Mouse (Mus musculus): ENCODE measurements around the gene Palm. TPM values are rescaled to one million over a fixed set of nuclear protein-coding genes. Genes with fewer than 3 reads are reported as not detected.

The Palm gene
- total and polyA plus RNA-seq, 2 experiments from 2014 or later, result 156 to 242 TPM

GRCm38 (mm10) chr10:79860079-79860911 lies 66.9 kb downstream of the Palm start:
- H3K4me1 ChIP-seq (ENCODE audit: insufficient read depth, low read length), result peaks cover 33% of the 10 kb centered on the region
- ATAC-seq (no peak), DNase-seq (ENCODE audit: low spot score) (no peak)
- no peak overlapping the region; the same call in 1 of the 2 replicates for H3K27ac ChIP-seq
- peaks cover 50% of the 10 kb centered on the region for H3K36me3 ChIP-seq (ENCODE audit: insufficient read depth, low read length)
- H3K27me3 ChIP-seq (ENCODE audit: insufficient read depth, low read length), result no peaks in the 10 kb centered on the region
- H3K9me3 ChIP-seq (ENCODE audit: low read length), result no peaks in the 10 kb centered on the region
- no peak for TF ChIP-seq CTCF (IDR thresholded peaks at IDR 0.05; ENCODE audit: low read depth)
- no peak overlapping the region for H3K4me2 ChIP-seq (ENCODE audit: low read depth, low read length)
- H3K4me3 ChIP-seq (ENCODE audit: low read length), result no peak overlapping the region
- 91% methylated on average over 26 of the region's 26 CpGs for WGBS
- no peak overlapping the region for H3K9ac ChIP-seq (replicated peaks; ENCODE audit: low read length)

- peaks cover 58% of the 10 kb centered on the region for H3K36me3 ChIP-seq (ENCODE audit: insufficient read depth, low read length)
- no peak overlapping the region for H3K4me2 ChIP-seq (ENCODE audit: low read depth, low read length)
- peaks cover 23% of the 10 kb centered on the region for H3K4me1 ChIP-seq (ENCODE audit: insufficient read depth, low read length)
- DNase-seq (ENCODE audit: low spot score) (no peak), ATAC-seq (no peak)
- WGBS, result 64% methylated on average over 25 of the region's 25 CpGs
- no peak overlapping the region for H3K9ac ChIP-seq (replicated peaks; ENCODE audit: low read length)
- peak overlapping the region; percentile 22 for H3K27ac ChIP-seq
- H3K27me3 ChIP-seq (ENCODE audit: insufficient read depth, low read length), result no peaks in the 10 kb centered on the region
- H3K4me3 ChIP-seq (ENCODE audit: low read length), result no peak overlapping the region
- H3K9me3 ChIP-seq (ENCODE audit: low read length), result no peaks in the 10 kb centered on the region
- no peak for TF ChIP-seq CTCF (IDR thresholded peaks at IDR 0.05; ENCODE audit: low read depth)
Measured at GRCm38 (mm10) chr10:79861230-79862048, 68.1 kb downstream of the Palm start.

- no peak overlapping the region for H3K4me3 ChIP-seq (ENCODE audit: low read length)
- DNase-seq (ENCODE audit: low spot score) (peak; percentile 41), ATAC-seq (no peak)
- TF ChIP-seq CTCF (IDR thresholded peaks at IDR 0.05; ENCODE audit: low read depth), result no peak
- no peak overlapping the region for H3K9ac ChIP-seq (replicated peaks; ENCODE audit: low read length)
- H3K36me3 ChIP-seq (ENCODE audit: insufficient read depth, low read length), result peaks cover 62% of the 10 kb centered on the region
- H3K9me3 ChIP-seq (ENCODE audit: low read length), result no peaks in the 10 kb centered on the region
- no peaks in the 10 kb centered on the region for H3K27me3 ChIP-seq (ENCODE audit: insufficient read depth, low read length)
- H3K27ac ChIP-seq, result peak overlapping the region; percentile 22
- 60% methylated on average over 23 of the region's 23 CpGs for WGBS
- H3K4me1 ChIP-seq (ENCODE audit: insufficient read depth, low read length), result peaks cover 16% of the 10 kb centered on the region
- H3K4me2 ChIP-seq (ENCODE audit: low read depth, low read length), result no peak overlapping the region
Measured at GRCm38 (mm10) chr10:79862049-79862788, 68.8 kb downstream of the Palm start.

GRCm38 (mm10) chr10:79862925-79863324 lies 69.6 kb downstream of the Palm start:
- Histone ChIP-seq H3K4me3 (ENCODE audit: low read length) (no peak overlapping the region), H3K27me3 (ENCODE audit: insufficient read depth, low read length) (no peaks in the 10 kb centered on the region), H3K4me1 (ENCODE audit: insufficient read depth, low read length) (peaks cover 9% of the 10 kb centered on the region), H3K9ac (replicated peaks; ENCODE audit: low read length) (no peak overlapping the region), H3K4me2 (ENCODE audit: low read depth, low read length) (no peak overlapping the region), H3K9me3 (ENCODE audit: low read length) (no peaks in the 10 kb centered on the region), H3K27ac (peak overlapping the region; percentile 22; the same call in 1 of the 2 replicates), H3K36me3 (ENCODE audit: insufficient read depth, low read length) (peaks cover 62% of the 10 kb centered on the region)
- 58% methylated on average over 10 of the region's 10 CpGs for WGBS
- TF ChIP-seq CTCF (IDR thresholded peaks at IDR 0.05; ENCODE audit: low read depth), result no peak
- DNase-seq (ENCODE audit: low spot score) (no peak), ATAC-seq (no peak)

- Histone ChIP-seq H3K27ac (peak overlapping the region; percentile 57; the same call in 1 of the 2 replicates), H3K4me2 (ENCODE audit: low read depth, low read length) (no peak overlapping the region), H3K4me1 (ENCODE audit: insufficient read depth, low read length) (no peaks in the 10 kb centered on the region), H3K9me3 (ENCODE audit: low read length) (no peaks in the 10 kb centered on the region), H3K9ac (replicated peaks; ENCODE audit: low read length) (peak overlapping the region; percentile 18; the same call in 1 of the 2 replicates), H3K27me3 (ENCODE audit: insufficient read depth, low read length) (no peaks in the 10 kb centered on the region), H3K4me3 (ENCODE audit: low read length) (no peak overlapping the region), H3K36me3 (ENCODE audit: insufficient read depth, low read length) (peaks cover 60% of the 10 kb centered on the region)
- no peak for TF ChIP-seq CTCF (IDR thresholded peaks at IDR 0.05; ENCODE audit: low read depth)
- DNase-seq (ENCODE audit: low spot score) (no peak), ATAC-seq (0 out of 2 replicates have a peak, but pooled peaks have one; percentile 10)
- WGBS, result 48% methylated on average over 10 of the region's 10 CpGs
Measured at GRCm38 (mm10) chr10:79864351-79865188, 71.2 kb downstream of the Palm start.
